Mouse (Mus musculus) liver, embryonic 13.5 days (tissue): ENCODE results near the gene Osbp. TPM values are rescaled to one million over a fixed set of nuclear protein-coding genes. Genes with fewer than 3 reads are reported as not detected.
A peak's percentile ranks its signal among the peaks of the same experiment; 100 is the strongest.
"Not testable (repeated sequence)": the region's sequence is repeated elsewhere in the genome, so short reads cannot be mapped to it uniquely, and the experiment has no call there.

Experiments
- ATAC-seq: fragments of 200-750 bp; cut with Nextera tagmentation; 2 replicates; pipeline ENCODE4 v1.8.0; 2017; ENCODE audit warnings: low read depth, mild to moderate bottlenecking, moderate number of reproducible peaks, moderate library complexity
- DNase-seq: peaks from one replicate; pipeline ENCODE4 v3.0.0; 2022
- H3K27ac ChIP-seq: fragments of 300-500 bp; sonication (generic); 2 replicates; pipeline ENCODE4 v1.5.1; 2015; ENCODE audit warnings: moderate library complexity, mild to moderate bottlenecking, inconsistent platforms
- H3K27me3 ChIP-seq: fragments of 300-500 bp; sonication (generic); 2 replicates; pipeline ENCODE4 v1.6.1; 2015; ENCODE audit warnings: mild to moderate bottlenecking, inconsistent platforms
- H3K36me3 ChIP-seq: fragments of 300-500 bp; sonication (generic); 2 replicates; pipeline ENCODE4 v1.6.1; 2015; ENCODE audit warnings: mild to moderate bottlenecking, inconsistent platforms
- H3K4me1 ChIP-seq: fragments of 300-500 bp; sonication (generic); replicated peaks from 2 replicates; pipeline ENCODE4 v1.6.1; 2015; ENCODE audit warnings: inconsistent platforms
- H3K4me2 ChIP-seq: fragments of 300-500 bp; sonication (generic); 2 replicates; pipeline ENCODE4 v1.6.1; 2015; ENCODE audit warnings: inconsistent platforms, mild to moderate bottlenecking, moderate library complexity
- H3K4me3 ChIP-seq: fragments of 300-500 bp; sonication (generic); replicated peaks from 2 replicates; pipeline ENCODE4 v1.5.1; 2015; ENCODE audit warnings: mild to moderate bottlenecking, inconsistent platforms
- H3K9ac ChIP-seq: fragments of 300-500 bp; sonication (generic); 2 replicates; pipeline ENCODE4 v1.6.1; 2015; ENCODE audit warnings: mild to moderate bottlenecking, inconsistent platforms
- H3K9me3 ChIP-seq: fragments of 300-500 bp; sonication (generic); replicated peaks from 2 replicates; pipeline ENCODE4 v1.6.1; 2016; ENCODE audit warnings: inconsistent platforms
- WGBS: fragments of 180-500 bp; shearing (Covaris S2); methylation state at CpG from one replicate; pipeline ENCODE4 v1.1.7; 2015; ENCODE audit not compliant: insufficient replicate concordance; 5-methylcytosine and 5-hydroxymethylcytosine counted together
- polyA plus RNA-seq: library from polyadenylated mRNA; unstranded; fragments of >200 nt; fragmentation: Nextera tagmentation; extraction: Ambion mirVana; gene quantifications from 2 replicates; pipeline ENCODE4 v1.2.1, GENCODE M21; 2015

The Osbp gene
- polyA plus RNA-seq, 1 experiment from 2014 or later = 2.4 TPM

GRCm38 (mm10) chr19:11957846-11958245 lies 7.9 kb upstream of the Osbp start:
- H3K4me2 ChIP-seq = no peak overlapping the region
- H3K4me3 ChIP-seq = no peak overlapping the region
- H3K27me3 ChIP-seq = no peaks in the 10 kb centered on the region
- H3K36me3 ChIP-seq = no peaks in the 10 kb centered on the region
- no peak overlapping the region for H3K27ac ChIP-seq
- DNase-seq (no peak), ATAC-seq (no peak)
- H3K9ac ChIP-seq = no peak overlapping the region
- H3K4me1 ChIP-seq = peaks cover 8% of the 10 kb centered on the region
- H3K9me3 ChIP-seq = no peaks in the 10 kb centered on the region
- WGBS = 77% methylated on average over 8 of the region's 8 CpGs

- WGBS = 87% methylated on average over 1 of the region's 1 CpGs
- DNase-seq (no peak), ATAC-seq (no peak)
- Histone ChIP-seq H3K4me1 (peaks cover 27% of the 10 kb centered on the region), H3K27me3 (no peaks in the 10 kb centered on the region), H3K4me2 (peak overlapping the region; percentile 73), H3K9me3 (0 out of 2 replicates have a peak, but pooled peaks cover 3% of the 10 kb centered on the region), H3K36me3 (peaks cover 10% of the 10 kb centered on the region), H3K4me3 (peak overlapping the region; percentile 63), H3K9ac (peak overlapping the region; percentile 69; the same call in 1 of the 2 replicates), H3K27ac (no peak overlapping the region)
These were observed 1.5 kb upstream of the Osbp start for GRCm38 (mm10) chr19:11964266-11964665.

GRCm38 (mm10) chr19:11966201-11966636 lies 478 bp downstream of the Osbp start:
- peak overlapping the region; percentile 92 for H3K4me3 ChIP-seq
- peak overlapping the region; percentile 89 for H3K9ac ChIP-seq
- DNase-seq = peak; percentile 40
- H3K36me3 ChIP-seq = peaks cover 23% of the 10 kb centered on the region
- H3K9me3 ChIP-seq = 0 out of 2 replicates have a peak, but pooled peaks cover 3% of the 10 kb centered on the region
- H3K27ac ChIP-seq = peak overlapping the region; percentile 85
- ATAC-seq = no peak
- peak overlapping the region; percentile 92 for H3K4me2 ChIP-seq
- 1% methylated on average over 18 of the region's 18 CpGs for WGBS
- no peaks in the 10 kb centered on the region for H3K27me3 ChIP-seq
- H3K4me1 ChIP-seq = peaks cover 33% of the 10 kb centered on the region

- Histone ChIP-seq H3K9me3 (no peaks in the 10 kb centered on the region), H3K36me3 (peaks cover 54% of the 10 kb centered on the region), H3K27ac (no peak overlapping the region), H3K4me3 (no peak overlapping the region), H3K4me1 (peaks cover 47% of the 10 kb centered on the region), H3K27me3 (no peaks in the 10 kb centered on the region), H3K4me2 (no peak overlapping the region), H3K9ac (no peak overlapping the region)
- ATAC-seq (no peak), DNase-seq (no peak)
- WGBS = 74% methylated on average over 9 of the region's 9 CpGs
These were observed 3.7 kb downstream of the Osbp start for GRCm38 (mm10) chr19:11969155-11970050.

GRCm38 (mm10) chr19:11973511-11974222 lies 7.9 kb downstream of the Osbp start:
- peaks cover 93% of the 10 kb centered on the region for H3K36me3 ChIP-seq
- 62% methylated on average over 13 of the region's 13 CpGs for WGBS
- no peaks in the 10 kb centered on the region for H3K9me3 ChIP-seq
- H3K4me3 ChIP-seq = no peak overlapping the region
- H3K4me2 ChIP-seq = no peak overlapping the region
- peaks cover 46% of the 10 kb centered on the region for H3K4me1 ChIP-seq
- no peak overlapping the region for H3K9ac ChIP-seq
- H3K27me3 ChIP-seq = no peaks in the 10 kb centered on the region
- DNase-seq = no peak
- H3K27ac ChIP-seq = peak overlapping the region; percentile 26; the same call in 1 of the 2 replicates
- peak; percentile 84 for ATAC-seq

GRCm38 (mm10) chr19:11974223-11974540 lies 8.4 kb downstream of the Osbp start:
- Histone ChIP-seq H3K27ac (0 out of 2 replicates have a peak overlapping the region, but pooled peaks have one; percentile 26), H3K4me3 (no peak overlapping the region), H3K36me3 (peaks cover 93% of the 10 kb centered on the region), H3K4me1 (peaks cover 41% of the 10 kb centered on the region), H3K9ac (no peak overlapping the region), H3K4me2 (no peak overlapping the region), H3K27me3 (no peaks in the 10 kb centered on the region), H3K9me3 (no peaks in the 10 kb centered on the region)
- WGBS = 84% methylated on average over 2 of the region's 2 CpGs
- no peak for DNase-seq
- no peak for ATAC-seq

- Histone ChIP-seq H3K4me3 (no peak overlapping the region), H3K36me3 (peaks cover 100% of the 10 kb centered on the region), H3K9me3 (no peaks in the 10 kb centered on the region), H3K27me3 (no peaks in the 10 kb centered on the region), H3K9ac (0 out of 2 replicates have a peak overlapping the region, but pooled peaks have one; percentile 33), H3K4me2 (peak overlapping the region; percentile 12; the same call in 1 of the 2 replicates), H3K27ac (peak overlapping the region; percentile 62), H3K4me1 (peaks cover 34% of the 10 kb centered on the region)
- ATAC-seq (peak; percentile 60), DNase-seq (no peak)
- WGBS = 38% methylated on average over 4 of the region's 4 CpGs
These were observed 9.9 kb downstream of the Osbp start for GRCm38 (mm10) chr19:11975683-11976082.

GRCm38 (mm10) chr19:11977363-11977762 lies 11.6 kb downstream of the Osbp start:
- ATAC-seq (no peak), DNase-seq (no peak)
- Histone ChIP-seq H3K4me2 (no peak overlapping the region), H3K9me3 (no peaks in the 10 kb centered on the region), H3K4me1 (peaks cover 34% of the 10 kb centered on the region), H3K4me3 (no peak overlapping the region), H3K9ac (no peak overlapping the region), H3K27me3 (no peaks in the 10 kb centered on the region), H3K27ac (no peak overlapping the region), H3K36me3 (peaks cover 98% of the 10 kb centered on the region)
- 66% methylated on average over 5 of the region's 5 CpGs for WGBS

- 76% methylated on average over 4 of the region's 4 CpGs for WGBS
- Histone ChIP-seq H3K4me3 (no peak overlapping the region), H3K27me3 (no peaks in the 10 kb centered on the region), H3K27ac (no peak overlapping the region), H3K9me3 (no peaks in the 10 kb centered on the region), H3K4me2 (no peak overlapping the region), H3K9ac (no peak overlapping the region), H3K4me1 (peaks cover 12% of the 10 kb centered on the region), H3K36me3 (peaks cover 95% of the 10 kb centered on the region)
- DNase-seq = no peak
- no peak for ATAC-seq
These were observed 14.7 kb downstream of the Osbp start for GRCm38 (mm10) chr19:11980471-11980870.

- H3K27me3 ChIP-seq, ATAC-seq, H3K27ac ChIP-seq, H3K9me3 ChIP-seq, H3K9ac ChIP-seq, DNase-seq, H3K4me1 ChIP-seq, H3K4me2 ChIP-seq, H3K4me3 ChIP-seq: not testable (repeated sequence)
- peaks cover 84% of the 10 kb centered on the region for H3K36me3 ChIP-seq
- WGBS = 80% methylated on average over 5 of the region's 5 CpGs
These were observed 18.9 kb downstream of the Osbp start for GRCm38 (mm10) chr19:11984614-11985013.

- peaks cover 85% of the 10 kb centered on the region for H3K36me3 ChIP-seq
- H3K4me3 ChIP-seq = no peak overlapping the region
- 86% methylated on average over 3 of the region's 3 CpGs for WGBS
- ATAC-seq (no peak), DNase-seq (no peak)
- no peak overlapping the region for H3K9ac ChIP-seq
- H3K9me3 ChIP-seq = no peaks in the 10 kb centered on the region
- H3K4me1 ChIP-seq = peaks cover 5% of the 10 kb centered on the region
- no peak overlapping the region for H3K27ac ChIP-seq
- H3K4me2 ChIP-seq = no peak overlapping the region
- no peaks in the 10 kb centered on the region for H3K27me3 ChIP-seq
These were observed 22.1 kb downstream of the Osbp start for GRCm38 (mm10) chr19:11987841-11988240.
